Mouse (Mus musculus) myocyte (in vitro differentiated cells): Measurements from ENCODE around the gene Rhobtb3.
"Not testable (repeated sequence)": the region's sequence is repeated elsewhere in the genome, so short reads cannot be mapped to it uniquely, and the experiment has no call there.

ENCODE experiments used
- CEBPB ChIP-seq: IDR thresholded peaks from 2 replicates; pipeline ENCODE4 v1.6.1; 2011; ENCODE audit warnings: mild to moderate bottlenecking, moderate library complexity; ENCODE audit not compliant: poor library complexity, insufficient read depth, severe bottlenecking
- E2F4 ChIP-seq: IDR thresholded peaks from one replicate; pipeline ENCODE4 v1.6.1; 2011; ENCODE audit warnings: mild to moderate bottlenecking, control low read depth, moderate library complexity; ENCODE audit not compliant: insufficient read depth
- MAX ChIP-seq: IDR thresholded peaks from one replicate; pipeline ENCODE4 v1.6.1; 2011; ENCODE audit warnings: low read depth, mild to moderate bottlenecking, control low read depth
- MYOD1 ChIP-seq, 3 experiments: IDR thresholded peaks; one replicate each; pipeline ENCODE4 v1.6.1; 2011; ENCODE audit warnings: control low read depth in 2 of 3, low read depth in 2 of 3, mild to moderate bottlenecking in 2 of 3, moderate library complexity in 1 of 3; ENCODE audit not compliant: insufficient read length in 2 of 3, control insufficient read depth in 1 of 3
- POLR2A ChIP-seq: IDR thresholded peaks from one replicate; pipeline ENCODE4 v1.6.1; 2011; ENCODE audit warnings: low read depth, mild to moderate bottlenecking, control low read depth, moderate library complexity; ENCODE audit not compliant: insufficient read length
- POLR2AphosphoS2 ChIP-seq: IDR thresholded peaks from one replicate; pipeline ENCODE4 v1.6.1; 2011; ENCODE audit warnings: low read depth, control low read depth; ENCODE audit not compliant: insufficient read length
- REST ChIP-seq: IDR thresholded peaks from one replicate; pipeline ENCODE4 v1.6.1; 2011; ENCODE audit warnings: mild to moderate bottlenecking, control low read depth, moderate library complexity; ENCODE audit not compliant: insufficient read depth, insufficient read length
- TCF12 ChIP-seq: IDR thresholded peaks from one replicate; pipeline ENCODE4 v1.6.1; 2011; ENCODE audit warnings: mild to moderate bottlenecking, control low read depth; ENCODE audit not compliant: poor library complexity, insufficient read depth, severe bottlenecking
- TCF3 ChIP-seq: IDR thresholded peaks from one replicate; pipeline ENCODE4 v1.6.1; 2011; ENCODE audit warnings: low read depth, control low read depth; ENCODE audit not compliant: insufficient read length
- USF1 ChIP-seq: IDR thresholded peaks from one replicate; pipeline ENCODE4 v1.6.1; 2011; ENCODE audit warnings: low read depth, mild to moderate bottlenecking, control low read depth, moderate library complexity

GRCm38 (mm10) chr13:75876188-75876587, 67.5 kb downstream of the Rhobtb3 start:
- not testable (repeated sequence) for TF ChIP-seq POLR2A; MAX; MYOD1 (IDR thresholded peaks at IDR 0.05; ENCODE audit: control insufficient read depth in 1 of 3, insufficient read length in 2 of 3, low read depth in 2 of 3); REST; POLR2AphosphoS2; CEBPB; USF1; TCF3; TCF12; E2F4
